Mouse (Mus musculus) bone marrow, adult 2 months (tissue): ENCODE results near the gene Raph1. TPM values are rescaled to one million over a fixed set of nuclear protein-coding genes. Genes with fewer than 3 reads are reported as not detected.

Experiments
- H3K27ac ChIP-seq: fragments of 200-500 bp; 2 replicates; pipeline ENCODE4 v1.5.1; 2012; ENCODE audit warnings: low read depth, mild to moderate bottlenecking, control low read depth, inconsistent platforms, low read length; ENCODE audit not compliant: control insufficient read depth, poor library complexity, insufficient read depth
- H3K4me1 ChIP-seq: fragments of 200-500 bp; 2 replicates; pipeline ENCODE4 v1.6.1; 2011; ENCODE audit warnings: low read length; ENCODE audit not compliant: control insufficient read depth, insufficient read depth
- H3K4me3 ChIP-seq: fragments of 200-500 bp; replicated peaks from 2 replicates; pipeline ENCODE3; 2011; ENCODE audit warnings: mild to moderate bottlenecking, low read depth, low read length, control low read depth; ENCODE audit not compliant: control insufficient read depth
- CTCF ChIP-seq: fragments of 200-500 bp; IDR thresholded peaks from 2 replicates; pipeline ENCODE4 v1.5.1; 2011; ENCODE audit warnings: low read length, control low read depth; ENCODE audit not compliant: control insufficient read depth, insufficient read depth
- POLR2A ChIP-seq: fragments of 200-500 bp; IDR thresholded peaks from 2 replicates; pipeline ENCODE4 v1.6.1; 2011; ENCODE audit warnings: low read depth, mild to moderate bottlenecking, control low read depth, low read length, borderline replicate concordance; ENCODE audit not compliant: control insufficient read depth
- WGBS: fragments of 180-500 bp; shearing (Covaris S2); methylation state at CpG from one replicate; pipeline ENCODE4 v1.1.7; 2018; 5-methylcytosine and 5-hydroxymethylcytosine counted together
- polyA plus RNA-seq: library from polyadenylated mRNA; stranded (reverse); fragments of >200 nt; gene quantifications from 2 replicates; pipeline ENCODE4 v1.2.4, GENCODE M21; 2011; ENCODE audit warnings: low replicate concordance; ENCODE audit not compliant: missing spikeins, insufficient read depth, insufficient read length

The Raph1 gene
- polyA plus RNA-seq, 1 experiment = 4.3 TPM

DNA sequence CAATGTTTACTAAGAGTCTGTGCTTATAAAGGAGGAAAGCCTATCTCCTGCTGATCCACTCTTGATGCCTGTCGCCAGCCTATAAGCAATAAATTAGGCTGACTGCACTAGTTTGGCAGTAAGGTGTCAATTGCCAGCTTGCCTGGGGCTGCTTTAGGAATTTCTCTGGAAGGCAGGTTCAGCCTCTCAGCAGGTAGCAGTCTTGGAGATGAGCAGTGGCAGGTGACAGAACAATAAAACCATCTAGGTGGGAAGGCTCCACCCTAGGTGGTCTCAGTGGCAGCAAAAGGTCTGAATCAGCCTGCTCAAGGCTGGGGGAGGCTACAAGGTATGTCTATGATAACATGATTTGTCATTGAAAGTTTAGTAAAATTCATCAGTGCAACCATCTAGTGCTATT lies 134.4 kb downstream of the Raph1 start:
- no peak overlapping the region for H3K27ac ChIP-seq
- 68% methylated on average over 1 of the region's 1 CpGs for WGBS
- no peak overlapping the region for H3K4me3 ChIP-seq
- TF ChIP-seq CTCF = no peak
- TF ChIP-seq POLR2A = no peak
- no peaks in the 10 kb centered on the region for H3K4me1 ChIP-seq

Other genes with a start within 250 kb of the Raph1 start
- gene Cyp20a1, start 223.8 kb downstream of the Raph1 start, polyA plus RNA-seq = 1.8 and 4.9 TPM in 2 replicates
- gene Abi2, start 157.5 kb downstream of the Raph1 start, polyA plus RNA-seq = 2.9 and 3.7 TPM in 2 replicates
- 0.38 and 0.45 TPM in 2 replicates for gene Cd28, start 149.7 kb upstream of the Raph1 start, polyA plus RNA-seq